Mouse (Mus musculus) midbrain, embryonic 16.5 days (tissue): ENCODE data around the gene Chrnb2. TPM values are rescaled to one million over a fixed set of nuclear protein-coding genes. Genes with fewer than 3 reads are reported as not detected.

ENCODE experiments used
- ATAC-seq: fragments of 200-750 bp; cut with Nextera tagmentation; 2 replicates; pipeline ENCODE4 v1.8.0; 2017; ENCODE audit warnings: moderate TSS enrichment
- H3K27ac ChIP-seq: fragments of 300-500 bp; sonication (generic); 2 replicates; pipeline ENCODE4 v1.5.1; 2014; ENCODE audit warnings: mild to moderate bottlenecking, low read length, mixed read lengths
- H3K27me3 ChIP-seq: fragments of 300-500 bp; sonication (generic); 2 replicates; pipeline ENCODE4 v1.6.1; 2014; ENCODE audit warnings: low read depth, low read length, mixed read lengths; ENCODE audit not compliant: control insufficient read depth, insufficient read depth
- H3K36me3 ChIP-seq: fragments of 300-500 bp; sonication (generic); 2 replicates; pipeline ENCODE4 v1.6.1; 2014; ENCODE audit warnings: mild to moderate bottlenecking, low read length, moderate library complexity, mixed read lengths; ENCODE audit not compliant: control insufficient read depth, insufficient read depth
- H3K4me1 ChIP-seq: fragments of 300-500 bp; sonication (generic); 2 replicates; pipeline ENCODE4 v1.6.1; 2014; ENCODE audit warnings: mild to moderate bottlenecking, low read length, mixed read lengths; ENCODE audit not compliant: control insufficient read depth, insufficient read depth
- H3K4me2 ChIP-seq: fragments of 300-500 bp; sonication (generic); 2 replicates; pipeline ENCODE4 v1.6.1; 2014; ENCODE audit warnings: mild to moderate bottlenecking, low read length, mixed read lengths
- H3K4me3 ChIP-seq: fragments of 300-500 bp; sonication (generic); 2 replicates; pipeline ENCODE4 v1.5.1; 2014; ENCODE audit warnings: low read depth, mild to moderate bottlenecking, low read length, moderate library complexity, mixed read lengths
- H3K9ac ChIP-seq: fragments of 300-500 bp; sonication (generic); 2 replicates; pipeline ENCODE4 v1.6.1; 2014; ENCODE audit warnings: low read depth, low read length, mixed read lengths
- H3K9me3 ChIP-seq: fragments of 300-500 bp; sonication (generic); replicated peaks from 2 replicates; pipeline ENCODE4 v1.6.1; 2014; ENCODE audit warnings: mild to moderate bottlenecking, low read length, mixed read lengths; ENCODE audit not compliant: control insufficient read depth, poor library complexity, severe bottlenecking
- WGBS: fragments of 180-500 bp; shearing (Covaris S2); extraction: QIAGEN DNeasy Blood & Tissue Kit; methylation state at CpG from one replicate; pipeline ENCODE4 v1.1.7; 2014; 5-methylcytosine and 5-hydroxymethylcytosine counted together
- polyA plus RNA-seq: library from polyadenylated mRNA; unstranded; fragments of >200 nt; fragmentation: Nextera tagmentation; extraction: Ambion mirVana; gene quantifications from 2 replicates; pipeline ENCODE4 v1.2.1, GENCODE M21; 2015

The Chrnb2 gene
- polyA plus RNA-seq = 31.5 and 33.6 TPM in 2 replicates

DNA sequence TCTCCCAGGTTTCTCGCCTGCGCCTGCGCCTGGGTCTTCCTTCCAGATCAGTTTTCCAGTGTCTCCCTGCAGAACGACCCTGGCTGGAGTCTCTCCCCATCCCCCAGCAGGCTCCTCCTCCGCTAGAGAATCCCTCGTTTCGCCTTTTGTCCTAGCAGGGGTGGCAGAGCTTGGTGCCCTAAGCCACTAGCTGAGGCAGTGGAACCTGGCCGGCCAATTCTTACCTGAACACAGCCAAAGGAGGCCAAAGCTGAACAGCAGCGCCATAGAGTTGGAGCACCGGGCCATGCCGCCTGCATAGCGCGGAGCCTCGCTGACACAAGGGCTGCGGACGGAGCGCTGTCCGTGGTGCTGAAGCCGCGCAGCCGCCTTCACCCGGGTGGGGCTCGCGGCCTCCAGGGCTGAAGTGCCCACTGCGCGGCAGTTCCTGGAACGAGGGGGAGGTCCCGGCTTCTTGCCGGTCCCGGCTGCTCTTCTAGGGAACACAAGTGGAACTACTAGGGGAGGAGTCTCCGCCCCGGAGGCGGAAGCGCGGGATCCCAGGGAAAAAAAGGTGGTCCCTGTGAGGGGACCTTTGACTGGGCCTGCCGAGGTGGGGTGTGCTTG is at the start of gene Chrnb2:
Gene Chrnb2 (minus strand): TSS at position 514 of the 606 bp plus-strand sequence.
- H3K9ac ChIP-seq = peak within 1 kb of the TSS; percentile 73
- H3K27me3 ChIP-seq = no peaks in the 10 kb centered on the region
- peaks cover 11% of the 10 kb centered on the region; the same call in 1 of the 2 replicates for H3K36me3 ChIP-seq
- ATAC-seq = peak; percentile 79
- peaks cover 33% of the 10 kb centered on the region for H3K4me1 ChIP-seq
- 1% methylated on average over 35 of the region's 36 CpGs for WGBS
- H3K9me3 ChIP-seq = no peaks in the 10 kb centered on the region
- H3K4me2 ChIP-seq = peak within 1 kb of the TSS; percentile 71
- H3K4me3 ChIP-seq = peak within 1 kb of the TSS; percentile 65
- peak within 1 kb of the TSS; percentile 88 for H3K27ac ChIP-seq

DNA sequence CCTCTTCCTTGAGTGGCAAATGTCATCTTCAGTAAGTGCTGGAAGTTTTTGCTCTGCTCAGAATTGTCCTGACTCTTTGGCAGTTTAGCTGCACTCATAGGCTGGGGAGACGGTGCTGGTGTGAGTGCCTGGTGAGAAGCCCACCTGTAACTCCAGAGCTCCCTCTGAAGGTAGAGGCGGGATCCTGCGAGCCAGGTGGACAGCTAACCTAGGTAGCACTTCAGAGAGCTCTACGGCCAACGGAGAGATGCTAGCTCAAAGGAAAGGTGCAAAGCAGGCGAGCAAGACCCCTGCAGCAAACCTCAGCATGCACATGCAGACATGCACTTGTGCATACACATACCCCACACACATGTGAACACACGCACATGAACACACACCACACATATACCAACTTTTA is 49.6 kb upstream of the Chrnb2 start:
- WGBS = 79% methylated on average over 7 of the region's 7 CpGs

DNA sequence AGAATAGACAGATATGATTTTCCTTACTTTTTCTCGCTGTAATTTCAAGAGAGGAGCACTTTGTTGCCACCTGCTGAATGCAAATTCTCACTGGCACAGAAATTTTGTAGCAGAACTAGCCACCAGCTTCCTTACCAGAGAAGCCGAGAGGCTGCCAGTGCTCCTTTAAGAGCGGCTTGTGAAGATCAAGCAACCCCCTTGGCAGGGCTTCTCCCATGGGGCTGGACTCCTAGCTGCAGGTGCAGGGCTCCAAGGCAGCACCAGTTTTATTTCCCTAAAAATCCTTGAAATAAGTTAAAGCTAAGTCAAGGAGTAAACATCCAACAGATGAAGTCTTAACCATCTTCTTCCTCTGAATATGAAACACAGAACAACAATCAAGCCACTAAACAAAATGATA is 47.7 kb upstream of the Chrnb2 start:
- Histone ChIP-seq H3K36me3 (no peaks in the 10 kb centered on the region), H3K9ac (no peak overlapping the region), H3K4me3 (no peak overlapping the region), H3K27ac (no peak overlapping the region), H3K4me1 (no peaks in the 10 kb centered on the region), H3K4me2 (no peak overlapping the region), H3K27me3 (no peaks in the 10 kb centered on the region; the same call in 1 of the 2 replicates), H3K9me3 (peaks cover 4% of the 10 kb centered on the region; the same call in 1 of the 2 replicates)
- 77% methylated on average over 3 of the region's 3 CpGs for WGBS
- no peak for ATAC-seq

More for the DNA sequence above, 49.6 kb upstream of the Chrnb2 start:
- H3K9ac ChIP-seq = no peak overlapping the region
- no peak for ATAC-seq
- H3K27ac ChIP-seq = no peak overlapping the region
- no peaks in the 10 kb centered on the region for H3K4me1 ChIP-seq
- peaks cover 4% of the 10 kb centered on the region; the same call in 1 of the 2 replicates for H3K9me3 ChIP-seq
- no peak overlapping the region for H3K4me3 ChIP-seq
- H3K4me2 ChIP-seq = no peak overlapping the region
- no peaks in the 10 kb centered on the region; the same call in 1 of the 2 replicates for H3K27me3 ChIP-seq
- no peaks in the 10 kb centered on the region for H3K36me3 ChIP-seq

DNA sequence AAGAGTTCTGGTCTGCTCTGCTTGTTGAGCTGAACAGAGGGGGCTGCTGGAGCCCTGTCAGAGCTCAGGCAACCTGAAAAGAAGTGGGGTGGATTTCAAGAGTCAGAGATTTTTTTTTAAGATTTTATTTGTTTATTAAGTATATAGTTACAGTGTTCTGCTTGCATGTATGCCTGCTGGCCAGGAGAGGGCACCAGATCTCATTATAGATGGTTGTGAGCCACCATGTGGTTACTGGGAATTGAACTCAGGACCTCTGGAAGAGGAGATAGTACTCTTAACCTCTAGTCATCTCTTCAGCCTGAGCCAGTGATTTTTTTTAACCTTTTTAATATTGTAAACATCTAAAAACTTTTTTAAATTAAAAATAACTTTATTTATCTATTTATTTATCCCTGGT is 46.4 kb upstream of the Chrnb2 start:
- H3K9ac ChIP-seq = no peak overlapping the region
- H3K27ac ChIP-seq = no peak overlapping the region
- H3K4me3 ChIP-seq = no peak overlapping the region
- H3K4me2 ChIP-seq = no peak overlapping the region
- H3K36me3 ChIP-seq = no peaks in the 10 kb centered on the region
- H3K4me1 ChIP-seq = no peaks in the 10 kb centered on the region
- peaks cover 4% of the 10 kb centered on the region; the same call in 1 of the 2 replicates for H3K9me3 ChIP-seq
- no peak for ATAC-seq
- no peaks in the 10 kb centered on the region; the same call in 1 of the 2 replicates for H3K27me3 ChIP-seq

DNA sequence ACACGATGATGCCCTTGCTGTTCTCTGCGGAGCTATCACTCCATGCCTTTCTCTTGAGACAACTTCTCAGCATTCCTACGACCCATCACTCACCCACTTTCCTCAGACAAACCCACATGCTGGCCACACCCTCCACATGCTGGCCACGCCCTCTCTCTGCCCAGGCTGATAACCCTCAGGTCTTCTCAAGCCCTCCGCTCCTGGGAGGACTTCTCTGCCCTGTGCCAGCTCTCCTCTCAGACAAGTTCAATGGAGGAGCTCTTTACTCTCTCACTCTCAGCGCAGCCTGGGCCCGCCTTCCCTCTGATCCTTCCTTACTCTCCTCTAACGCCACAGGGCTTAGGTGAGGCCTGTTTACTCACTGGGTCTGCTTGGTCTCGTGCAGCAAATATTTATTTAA is 44.2 kb upstream of the Chrnb2 start:
- 61% methylated on average over 9 of the region's 9 CpGs for WGBS
- no peaks in the 10 kb centered on the region for H3K36me3 ChIP-seq
- H3K4me2 ChIP-seq = no peak overlapping the region
- H3K27ac ChIP-seq = no peak overlapping the region
- H3K9ac ChIP-seq = no peak overlapping the region
- H3K9me3 ChIP-seq = peaks cover 4% of the 10 kb centered on the region; the same call in 1 of the 2 replicates
- no peaks in the 10 kb centered on the region; the same call in 1 of the 2 replicates for H3K27me3 ChIP-seq
- no peak overlapping the region for H3K4me3 ChIP-seq
- no peak for ATAC-seq
- no peaks in the 10 kb centered on the region for H3K4me1 ChIP-seq

DNA sequence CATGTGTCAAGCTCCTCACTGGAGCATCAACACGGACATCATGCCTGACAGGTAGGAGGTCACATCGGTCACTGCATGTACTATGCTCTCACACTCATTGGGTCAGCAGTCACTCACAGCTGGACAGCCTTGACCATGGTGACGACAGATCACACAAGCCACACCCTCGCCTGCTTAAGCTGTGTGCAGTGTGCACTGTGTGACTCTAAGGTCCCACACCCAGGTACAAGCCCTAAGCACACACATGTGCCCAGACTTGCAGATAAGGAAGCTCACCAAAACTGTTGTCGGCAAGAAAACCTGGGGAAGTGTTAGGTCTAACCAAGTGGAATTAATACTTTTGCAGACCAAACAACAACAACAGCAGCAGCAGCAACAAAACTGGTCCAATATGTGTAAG is 43.4 kb upstream of the Chrnb2 start:
- Histone ChIP-seq H3K4me1 (no peaks in the 10 kb centered on the region), H3K9ac (no peak overlapping the region), H3K36me3 (no peaks in the 10 kb centered on the region), H3K9me3 (peaks cover 4% of the 10 kb centered on the region; the same call in 1 of the 2 replicates), H3K27ac (no peak overlapping the region), H3K4me2 (no peak overlapping the region), H3K27me3 (no peaks in the 10 kb centered on the region; the same call in 1 of the 2 replicates), H3K4me3 (no peak overlapping the region)
- no peak for ATAC-seq
- 82% methylated on average over 5 of the region's 5 CpGs for WGBS

DNA sequence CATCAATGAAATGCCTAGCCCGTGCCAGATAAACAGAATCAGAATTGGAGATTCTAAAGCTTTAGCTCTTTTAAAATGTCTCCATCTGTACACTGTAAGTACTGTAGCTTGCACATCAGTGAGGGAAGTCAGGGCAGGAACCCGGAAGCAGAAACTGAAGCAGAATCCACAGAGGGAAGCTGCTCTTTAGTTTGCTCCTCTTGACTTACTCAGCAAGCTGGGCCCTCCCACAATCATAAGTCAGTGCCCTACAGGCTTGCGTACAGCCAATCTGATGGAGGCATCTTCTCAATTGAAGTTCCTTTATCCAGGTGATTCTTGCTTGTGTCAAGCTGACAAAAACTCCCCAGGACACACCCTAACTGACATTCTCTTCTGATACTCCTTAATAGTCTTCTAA is 42.7 kb upstream of the Chrnb2 start:
- Histone ChIP-seq H3K36me3 (no peaks in the 10 kb centered on the region), H3K9ac (no peak overlapping the region), H3K27me3 (no peaks in the 10 kb centered on the region), H3K9me3 (peaks cover 4% of the 10 kb centered on the region; the same call in 1 of the 2 replicates), H3K27ac (no peak overlapping the region), H3K4me3 (no peak overlapping the region), H3K4me2 (no peak overlapping the region), H3K4me1 (no peaks in the 10 kb centered on the region)
- no peak for ATAC-seq
- 89% methylated on average over 3 of the region's 3 CpGs for WGBS

DNA sequence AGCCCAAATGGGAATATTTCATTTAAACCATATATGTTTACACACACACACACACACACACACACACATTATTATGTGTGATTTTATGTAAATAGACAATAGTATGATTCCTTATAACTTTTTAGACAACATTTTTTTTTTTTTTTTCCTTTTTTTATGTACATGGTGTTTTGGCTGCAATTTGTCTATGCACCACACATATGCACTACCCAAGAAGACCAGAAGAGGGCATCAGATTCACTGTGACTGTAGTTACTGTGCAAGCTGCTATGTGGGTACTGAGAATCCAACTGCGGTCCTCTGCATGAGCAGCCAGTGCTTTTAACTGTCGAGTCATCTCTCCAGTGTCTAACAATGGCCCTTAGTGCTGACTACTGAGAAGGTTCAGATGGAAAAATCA is 42.3 kb upstream of the Chrnb2 start:
- no peak for ATAC-seq
- H3K27me3 ChIP-seq = no peaks in the 10 kb centered on the region
- H3K27ac ChIP-seq = no peak overlapping the region
- no peak overlapping the region for H3K4me3 ChIP-seq
- WGBS = 95% methylated on average over 2 of the region's 2 CpGs
- H3K4me2 ChIP-seq = no peak overlapping the region
- H3K9ac ChIP-seq = no peak overlapping the region
- H3K36me3 ChIP-seq = no peaks in the 10 kb centered on the region
- no peaks in the 10 kb centered on the region for H3K4me1 ChIP-seq
- peaks cover 4% of the 10 kb centered on the region; the same call in 1 of the 2 replicates for H3K9me3 ChIP-seq

DNA sequence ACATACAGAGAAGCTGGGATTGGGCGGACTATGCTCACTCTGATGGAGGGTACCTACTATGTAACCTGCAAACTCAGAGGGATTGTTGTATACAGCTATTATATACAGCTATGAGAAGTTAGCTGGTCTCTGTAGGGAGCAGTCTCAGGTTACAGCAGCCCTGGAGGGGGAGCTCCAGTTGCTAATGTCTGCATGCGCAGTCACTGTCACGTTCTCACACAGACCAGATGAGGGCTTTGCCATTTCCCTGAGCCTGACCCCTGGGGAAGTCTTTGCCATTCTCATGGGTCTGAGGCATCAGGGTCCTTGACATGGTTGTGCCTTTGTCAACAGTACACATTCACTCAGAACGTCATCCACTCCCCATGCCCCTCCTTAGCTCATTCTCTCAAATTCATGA is 40.7 kb upstream of the Chrnb2 start:
- Histone ChIP-seq H3K9ac (no peak overlapping the region), H3K27ac (no peak overlapping the region), H3K4me3 (no peak overlapping the region), H3K9me3 (peaks cover 4% of the 10 kb centered on the region; the same call in 1 of the 2 replicates), H3K36me3 (no peaks in the 10 kb centered on the region), H3K4me2 (no peak overlapping the region), H3K27me3 (no peaks in the 10 kb centered on the region), H3K4me1 (no peaks in the 10 kb centered on the region)
- no peak for ATAC-seq
- WGBS = 73% methylated on average over 4 of the region's 4 CpGs
